Mouse (Mus musculus) kidney, adult 2 months (tissue): ENCODE measurements around the gene Usp36.
"Not testable (repeated sequence)": the region's sequence is repeated elsewhere in the genome, so short reads cannot be mapped to it uniquely, and the experiment has no call there.

Experiments used
- CTCF ChIP-seq: fragments of 200-500 bp; conservative IDR thresholded peaks from 2 replicates; pipeline ENCODE4 v1.5.1; 2011; ENCODE audit warnings: low read depth, mild to moderate bottlenecking, control low read depth, low read length, moderate library complexity, mixed read lengths; ENCODE audit not compliant: insufficient read depth, insufficient read length
- POLR2A ChIP-seq: fragments of 200-500 bp; IDR thresholded peaks from one replicate; pipeline ENCODE4 v1.6.1; 2011; ENCODE audit warnings: low read depth, low read length, control low read depth

DNA sequence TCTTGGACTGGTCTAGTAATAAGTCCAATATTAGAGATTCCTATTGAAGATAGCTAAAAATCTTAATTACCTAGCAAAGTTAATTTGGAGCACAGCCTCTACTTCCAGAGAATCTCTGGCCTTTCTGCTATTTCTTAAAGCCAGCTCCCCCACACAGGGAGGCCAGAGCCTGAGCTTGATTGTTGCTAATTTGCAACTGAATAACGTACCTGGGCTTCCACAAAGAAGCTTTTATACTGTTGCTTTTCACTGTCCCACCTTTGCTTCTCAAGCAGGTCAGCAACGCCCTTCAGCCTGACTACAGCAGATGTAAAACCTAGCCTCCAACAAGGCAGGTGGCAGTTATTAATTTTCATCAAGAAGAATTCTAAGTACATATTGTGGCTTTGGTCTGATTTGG, 17.9 kb upstream of the Usp36 start:
- TF ChIP-seq CTCF, POLR2A: not testable (repeated sequence)
